Mouse (Mus musculus) stomach, embryonic 14.5 days (tissue): Measurements from ENCODE around the gene Bcap31. TPM values are rescaled to one million over a fixed set of nuclear protein-coding genes. Genes with fewer than 3 reads are reported as not detected.
A peak's percentile ranks its signal among the peaks of the same experiment; 100 is the strongest.

ENCODE experiments used
- ATAC-seq: fragments of 200-750 bp; cut with Nextera tagmentation; 2 replicates; pipeline ENCODE4 v1.8.0; 2017; ENCODE audit warnings: low read depth, moderate TSS enrichment; ENCODE audit not compliant: insufficient number of reproducible peaks, insufficient read depth, low FRiP score
- H3K27ac ChIP-seq: fragments of 300-500 bp; sonication (generic); 2 replicates; pipeline ENCODE4 v1.5.1; 2014; ENCODE audit warnings: mild to moderate bottlenecking, low read length, moderate library complexity, mixed read lengths
- H3K27me3 ChIP-seq: fragments of 300-500 bp; sonication (generic); 2 replicates; pipeline ENCODE4 v1.6.1; 2014; ENCODE audit warnings: low read length, control low read depth, mixed read lengths; ENCODE audit not compliant: control insufficient read depth, insufficient read depth
- H3K36me3 ChIP-seq: fragments of 300-500 bp; sonication (generic); 2 replicates; pipeline ENCODE4 v1.6.1; 2014; ENCODE audit warnings: mild to moderate bottlenecking, control low read depth, low read length, moderate library complexity, mixed read lengths; ENCODE audit not compliant: control insufficient read depth, insufficient read depth
- H3K4me1 ChIP-seq: fragments of 300-500 bp; sonication (generic); 2 replicates; pipeline ENCODE4 v1.6.1; 2014; ENCODE audit warnings: low read length, control low read depth, mixed read lengths; ENCODE audit not compliant: control insufficient read depth, insufficient read depth
- H3K4me2 ChIP-seq: fragments of 300-500 bp; sonication (generic); replicated peaks from 2 replicates; pipeline ENCODE4 v1.6.1; 2014; ENCODE audit warnings: low read depth, low read length, control low read depth
- H3K4me3 ChIP-seq: fragments of 300-500 bp; sonication (generic); 2 replicates; pipeline ENCODE4 v1.5.1; 2014; ENCODE audit warnings: low read depth, low read length, control low read depth
- H3K9ac ChIP-seq: fragments of 300-500 bp; sonication (generic); replicated peaks from 2 replicates; pipeline ENCODE4 v1.6.1; 2014; ENCODE audit warnings: low read depth, mild to moderate bottlenecking, control low read depth, low read length, moderate library complexity, mixed read lengths
- H3K9me3 ChIP-seq: fragments of 300-500 bp; sonication (generic); 2 replicates; pipeline ENCODE4 v1.6.1; 2016; ENCODE audit warnings: low read depth, low read length, control low read depth; ENCODE audit not compliant: control insufficient read depth
- WGBS: fragments of 180-500 bp; shearing (Covaris S2); extraction: QIAGEN DNeasy Blood & Tissue Kit; methylation state at CpG from one replicate; pipeline ENCODE4 v1.1.7; 2014; 5-methylcytosine and 5-hydroxymethylcytosine counted together
- polyA plus RNA-seq: library from polyadenylated mRNA; unstranded; fragments of >200 nt; fragmentation: Nextera tagmentation; extraction: Ambion mirVana; gene quantifications from 2 replicates; pipeline ENCODE4 v1.2.1, GENCODE M21; 2014

Gene Bcap31
- polyA plus RNA-seq, 1 experiment from 2014 or later: 254 TPM

GRCm38 (mm10) chrX:73654177-73654576 lies 61.8 kb downstream of the Bcap31 start:
- Histone ChIP-seq H3K27ac (no peak overlapping the region), H3K36me3 (no peaks in the 10 kb centered on the region), H3K4me2 (no peak overlapping the region), H3K4me1 (no peaks in the 10 kb centered on the region), H3K9ac (no peak overlapping the region), H3K4me3 (no peak overlapping the region), H3K9me3 (no peaks in the 10 kb centered on the region), H3K27me3 (no peaks in the 10 kb centered on the region)
- no peak for ATAC-seq
- WGBS: 11% methylated on average over 6 of the region's 6 CpGs

DNA sequence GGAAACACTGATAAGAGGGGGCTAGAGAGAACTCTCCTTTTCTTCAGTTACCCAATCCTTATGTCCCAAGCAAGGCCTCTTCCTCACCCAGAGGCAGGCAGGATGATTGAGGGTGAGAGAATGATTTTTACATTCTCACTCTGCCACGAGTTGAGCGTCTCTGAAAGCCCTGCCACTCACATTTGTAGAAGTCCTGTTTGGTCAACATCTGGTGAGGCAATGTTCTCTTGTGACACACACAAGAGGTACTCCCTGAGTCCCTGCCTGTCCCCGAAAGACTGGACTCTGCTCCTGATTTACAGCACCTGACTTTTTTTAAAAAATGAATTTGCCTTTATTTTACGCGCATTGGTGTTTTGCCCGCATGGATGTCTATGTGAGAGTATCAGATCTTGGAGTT lies 62.6 kb downstream of the Bcap31 start:
- Histone ChIP-seq H3K9ac (no peak overlapping the region), H3K4me2 (no peak overlapping the region), H3K36me3 (no peaks in the 10 kb centered on the region), H3K27me3 (no peaks in the 10 kb centered on the region), H3K27ac (no peak overlapping the region), H3K4me3 (no peak overlapping the region), H3K4me1 (no peaks in the 10 kb centered on the region), H3K9me3 (no peaks in the 10 kb centered on the region)
- ATAC-seq: no peak
- WGBS: 85% methylated on average over 6 of the region's 6 CpGs

DNA sequence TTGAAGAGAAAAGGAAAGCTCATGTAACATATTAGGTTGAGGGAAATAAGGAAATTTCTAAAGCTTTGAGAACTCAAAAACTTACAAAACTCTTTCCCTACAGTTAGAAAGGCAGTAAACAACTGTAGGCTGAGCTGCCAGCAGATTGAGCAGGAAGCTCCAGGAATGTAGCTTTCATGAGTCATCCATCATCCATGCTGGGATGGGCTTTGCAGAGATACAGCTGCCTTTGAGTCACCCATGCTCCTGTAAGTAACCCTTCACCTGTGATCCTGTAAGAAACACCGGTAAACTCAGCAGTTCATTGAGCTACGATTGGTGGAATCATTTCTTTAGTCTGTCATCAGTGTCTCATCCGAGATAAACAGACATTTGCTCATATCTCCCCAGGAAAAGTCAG lies 65.1 kb downstream of the Bcap31 start:
- ATAC-seq: no peak
- Histone ChIP-seq H3K27ac (no peak overlapping the region), H3K27me3 (no peaks in the 10 kb centered on the region), H3K36me3 (no peaks in the 10 kb centered on the region), H3K9ac (no peak overlapping the region), H3K4me2 (no peak overlapping the region), H3K4me3 (no peak overlapping the region), H3K9me3 (no peaks in the 10 kb centered on the region), H3K4me1 (no peaks in the 10 kb centered on the region)
- 55% methylated on average over 3 of the region's 3 CpGs for WGBS

- no peak overlapping the region for H3K4me3 ChIP-seq
- H3K9me3 ChIP-seq: no peaks in the 10 kb centered on the region
- H3K9ac ChIP-seq: no peak overlapping the region
- H3K27ac ChIP-seq: no peak overlapping the region
- no peaks in the 10 kb centered on the region for H3K27me3 ChIP-seq
- WGBS: 40% methylated on average over 4 of the region's 4 CpGs
- H3K36me3 ChIP-seq: no peaks in the 10 kb centered on the region
- no peak overlapping the region for H3K4me2 ChIP-seq
- H3K4me1 ChIP-seq: no peaks in the 10 kb centered on the region
- no peak for ATAC-seq
Measured at GRCm38 (mm10) chrX:73645121-73645520, 70.9 kb downstream of the Bcap31 start.

- Histone ChIP-seq H3K9me3 (no peaks in the 10 kb centered on the region), H3K4me1 (no peaks in the 10 kb centered on the region), H3K9ac (no peak overlapping the region), H3K4me2 (peak overlapping the region; percentile 51), H3K4me3 (peak overlapping the region; percentile 30), H3K27ac (no peak overlapping the region), H3K27me3 (peaks cover 7% of the 10 kb centered on the region; the same call in 1 of the 2 replicates), H3K36me3 (no peaks in the 10 kb centered on the region)
- 0 out of 2 replicates have a peak, but pooled peaks have one; percentile 23 for ATAC-seq
- 27% methylated on average over 33 of the region's 41 CpGs for WGBS
Measured at GRCm38 (mm10) chrX:73639901-73640469, 76.0 kb downstream of the Bcap31 start.

DNA sequence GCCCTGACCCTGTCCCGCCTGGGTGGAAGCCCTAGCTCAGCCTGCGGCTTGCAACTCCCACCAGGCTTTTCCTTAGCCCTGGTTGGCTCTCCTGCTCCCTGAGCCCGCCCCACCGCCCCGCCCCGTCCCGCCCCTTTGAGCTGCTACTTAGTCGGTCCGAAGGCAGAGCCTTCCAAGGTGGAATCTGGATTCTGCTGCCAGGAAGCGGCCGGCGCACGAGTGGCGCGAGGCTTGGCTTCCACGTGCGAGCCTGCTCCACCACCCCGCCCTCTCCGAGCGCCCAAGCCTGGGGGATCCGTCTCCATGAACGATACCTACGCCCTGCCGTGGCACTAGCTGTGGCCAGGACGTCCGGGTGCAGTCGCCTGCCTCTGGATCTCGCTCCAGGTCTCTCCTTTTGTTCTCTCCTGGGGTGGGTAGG lies 76.7 kb downstream of the Bcap31 start, which contains the start of gene Dusp9:
TSS of gene Dusp9 (plus strand) at position 165 of the 421 bp plus-strand sequence.
- no peak within 1 kb of the TSS for H3K27ac ChIP-seq
- no peaks in the 10 kb centered on the region for H3K4me1 ChIP-seq
- H3K9me3 ChIP-seq: no peaks in the 10 kb centered on the region
- ATAC-seq: peak; percentile 79
- H3K36me3 ChIP-seq: no peaks in the 10 kb centered on the region
- peak within 1 kb of the TSS; percentile 30 for H3K4me3 ChIP-seq
- peaks cover 7% of the 10 kb centered on the region; the same call in 1 of the 2 replicates for H3K27me3 ChIP-seq
- peak within 1 kb of the TSS; percentile 51 for H3K4me2 ChIP-seq
- H3K9ac ChIP-seq: no peak within 1 kb of the TSS
- 12% methylated on average over 28 of the region's 28 CpGs for WGBS

DNA sequence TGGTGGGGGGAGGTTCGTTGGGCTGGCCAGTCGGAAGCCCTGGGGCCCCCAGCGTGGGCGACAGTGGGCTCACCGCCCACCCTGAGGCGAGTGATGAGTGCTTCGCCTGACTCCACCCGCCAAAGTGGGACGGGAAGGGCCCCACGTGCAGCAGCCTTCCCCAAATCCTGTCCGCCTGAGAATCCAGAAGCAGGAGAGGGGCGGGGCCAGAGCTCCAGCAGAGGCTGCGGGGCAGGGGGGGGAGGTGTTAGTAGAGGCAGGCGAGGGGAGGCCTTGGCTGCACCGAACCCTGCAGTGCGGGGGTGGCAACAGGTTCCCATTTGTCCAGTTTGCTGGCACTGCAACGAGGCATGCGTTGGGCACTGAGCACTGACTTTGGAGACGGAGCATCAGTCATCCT lies 78.6 kb downstream of the Bcap31 start:
- 13% methylated on average over 19 of the region's 19 CpGs for WGBS
- H3K9me3 ChIP-seq: no peaks in the 10 kb centered on the region
- H3K4me2 ChIP-seq: peak overlapping the region; percentile 50
- H3K4me3 ChIP-seq: peak overlapping the region; percentile 16
- peaks cover 7% of the 10 kb centered on the region; the same call in 1 of the 2 replicates for H3K27me3 ChIP-seq
- no peak for ATAC-seq
- no peak overlapping the region for H3K27ac ChIP-seq
- H3K4me1 ChIP-seq: no peaks in the 10 kb centered on the region
- no peaks in the 10 kb centered on the region for H3K36me3 ChIP-seq
- no peak overlapping the region for H3K9ac ChIP-seq
